Mouse (Mus musculus) CH12.LX (cell line): ENCODE measurements around the gene Trdmt1. TPM values are rescaled to one million over a fixed set of nuclear protein-coding genes. Genes with fewer than 3 reads are reported as not detected.

Experiments
- DNase-seq: peaks from one replicate; pipeline ENCODE4 v3.0.0-alpha.2; 2013; ENCODE audit errors: extremely low read depth
- H3K27ac ChIP-seq: 2 replicates; pipeline ENCODE4 v1.5.1; 2012; ENCODE audit warnings: low read depth, mild to moderate bottlenecking, control low read depth, moderate library complexity; ENCODE audit not compliant: insufficient read depth
- H3K27me3 ChIP-seq: replicated peaks from 2 replicates; pipeline ENCODE3; 2012; ENCODE audit warnings: inconsistent platforms
- H3K36me3 ChIP-seq, 2 experiments: replicated peaks in 1 of 2; 2 replicates each; pipeline versions ENCODE3 to v1.6.1; 2012; ENCODE audit warnings: inconsistent platforms in 1 of 2, low read length in 1 of 2, mild to moderate bottlenecking in 1 of 2, mixed read lengths in 1 of 2, moderate library complexity in 1 of 2; ENCODE audit not compliant: control insufficient read depth in 1 of 2, insufficient read depth in 1 of 2
- H3K4me1 ChIP-seq, 2 experiments: 2 replicates each; pipeline ENCODE4 v1.6.1; 2012; ENCODE audit warnings: inconsistent platforms in 1 of 2, moderate library complexity in 1 of 2; ENCODE audit not compliant: insufficient read depth in 2 of 2, control insufficient read depth in 1 of 2
- H3K4me2 ChIP-seq: 2 replicates; pipeline ENCODE4 v1.6.1; 2012; ENCODE audit warnings: low read depth, mild to moderate bottlenecking, control low read depth; ENCODE audit not compliant: poor library complexity, insufficient read depth, severe bottlenecking
- H3K4me3 ChIP-seq, 3 experiments: fragments of 150-350 bp in 1 of 3; sonication (generic) in 1 of 3; replicated peaks in 1 of 3; 2 replicates each; pipeline versions ENCODE3 to v1.5.1; 2011 to 2012; ENCODE audit warnings: low read depth in 2 of 3, low read length in 2 of 3, mild to moderate bottlenecking in 2 of 3, moderate library complexity in 2 of 3, control low read depth in 1 of 3, improper control_type of control experiment in 1 of 3, inconsistent platforms in 1 of 3, mixed read lengths in 1 of 3; ENCODE audit not compliant: poor library complexity in 1 of 3
- H3K79me2 ChIP-seq: replicated peaks from 2 replicates; pipeline ENCODE4 v1.6.1; 2012; ENCODE audit warnings: mild to moderate bottlenecking, moderate library complexity; ENCODE audit not compliant: control insufficient read depth, poor library complexity, insufficient read depth, severe bottlenecking; ENCODE audit errors: extremely low read depth
- H3K9ac ChIP-seq: 2 replicates; pipeline ENCODE4 v1.6.1; 2012; ENCODE audit warnings: low read depth, mild to moderate bottlenecking, control low read depth, moderate library complexity; ENCODE audit not compliant: insufficient read depth
- H3K9me3 ChIP-seq: replicated peaks from 2 replicates; pipeline ENCODE3; 2012; ENCODE audit warnings: low read length, inconsistent platforms, mixed read lengths
- BHLHE40 ChIP-seq: IDR thresholded peaks from 2 replicates; pipeline ENCODE4 v1.6.1; 2011; ENCODE audit warnings: mild to moderate bottlenecking, low read depth, low read length, improper control_type of control experiment
- CHD1 ChIP-seq: IDR thresholded peaks from 2 replicates; pipeline ENCODE4 v1.6.1; 2012; ENCODE audit warnings: low read depth, low read length, improper control_type of control experiment, inconsistent platforms
- CHD2 ChIP-seq: IDR thresholded peaks from 2 replicates; pipeline ENCODE4 v1.6.1; 2011; ENCODE audit warnings: low read length, improper control_type of control experiment
- CTCF ChIP-seq, 2 experiments: IDR thresholded peaks in 1 of 2; conservative IDR thresholded peaks in 1 of 2; 2 replicates each; pipeline ENCODE4 v1.5.1; 2011 to 2012; ENCODE audit warnings: low read depth in 2 of 2, low read length in 2 of 2, improper control_type of control experiment in 1 of 2, inconsistent platforms in 1 of 2, mild to moderate bottlenecking in 1 of 2, moderate library complexity in 1 of 2
- E2F4 ChIP-seq: IDR thresholded peaks from 2 replicates; pipeline ENCODE4 v1.6.1; 2011; ENCODE audit warnings: low read depth, low read length, improper control_type of control experiment; ENCODE audit not compliant: insufficient replicate concordance
- ELF1 ChIP-seq: IDR thresholded peaks from 2 replicates; pipeline ENCODE4 v1.6.1; 2014; ENCODE audit warnings: low read depth, mild to moderate bottlenecking, inconsistent platforms, low read length, improper control_type of control experiment
- EP300 ChIP-seq: IDR thresholded peaks from 2 replicates; pipeline ENCODE4 v1.6.1; 2011; ENCODE audit warnings: low read length, improper control_type of control experiment
- ETS1 ChIP-seq: conservative IDR thresholded peaks from 2 replicates; pipeline ENCODE4 v1.6.1; 2012; ENCODE audit warnings: low read depth, mild to moderate bottlenecking, inconsistent platforms, low read length, improper control_type of control experiment, moderate library complexity
- GABPA ChIP-seq: IDR thresholded peaks from 2 replicates; pipeline ENCODE4 v1.6.1; 2012; ENCODE audit warnings: low read depth, low read length, improper control_type of control experiment, inconsistent platforms; ENCODE audit not compliant: insufficient replicate concordance
- KAT2A ChIP-seq: IDR thresholded peaks from 2 replicates; pipeline ENCODE4 v1.6.1; 2012; ENCODE audit warnings: low read length, improper control_type of control experiment, inconsistent platforms; ENCODE audit not compliant: insufficient replicate concordance
- MAFK ChIP-seq: IDR thresholded peaks from 2 replicates; pipeline ENCODE4 v1.6.1; 2011; ENCODE audit warnings: low read length, improper control_type of control experiment; ENCODE audit not compliant: insufficient replicate concordance
- MAX ChIP-seq: IDR thresholded peaks from 2 replicates; pipeline ENCODE4 v1.6.1; 2011; ENCODE audit warnings: low read length, improper control_type of control experiment
- MXI1 ChIP-seq: IDR thresholded peaks from 2 replicates; pipeline ENCODE4 v1.6.1; 2011; ENCODE audit warnings: mild to moderate bottlenecking, low read depth, low read length, improper control_type of control experiment
- MYC ChIP-seq: IDR thresholded peaks from 2 replicates; pipeline ENCODE4 v1.6.1; 2011; ENCODE audit warnings: low read depth, mild to moderate bottlenecking, improper control_type of control experiment, low read length
- NELFE ChIP-seq: IDR thresholded peaks from 2 replicates; pipeline ENCODE4 v1.6.1; 2011; ENCODE audit warnings: low read depth, low read length, improper control_type of control experiment
- NRF1 ChIP-seq: IDR thresholded peaks from 2 replicates; pipeline ENCODE4 v1.6.1; 2014; ENCODE audit warnings: low read depth, mild to moderate bottlenecking, inconsistent platforms, low read length, improper control_type of control experiment, moderate library complexity
- POLR2AphosphoS2 ChIP-seq: IDR thresholded peaks from 2 replicates; pipeline ENCODE4 v1.6.1; 2011; ENCODE audit warnings: low read depth, low read length, improper control_type of control experiment
- RCOR1 ChIP-seq: conservative IDR thresholded peaks from 2 replicates; pipeline ENCODE4 v1.6.1; 2012; ENCODE audit warnings: low read depth, mild to moderate bottlenecking, inconsistent platforms, low read length, improper control_type of control experiment
- TBP ChIP-seq: conservative IDR thresholded peaks from 2 replicates; pipeline ENCODE4 v1.6.1; 2011; ENCODE audit warnings: low read depth, low read length, improper control_type of control experiment
- USF1 ChIP-seq: IDR thresholded peaks from 2 replicates; pipeline ENCODE4 v1.6.1; 2014; ENCODE audit warnings: low read depth, mild to moderate bottlenecking, inconsistent platforms, low read length, improper control_type of control experiment
- USF2 ChIP-seq: conservative IDR thresholded peaks from 2 replicates; pipeline ENCODE4 v1.6.1; 2011; ENCODE audit warnings: low read depth, low read length, improper control_type of control experiment
- ZC3H11A ChIP-seq: IDR thresholded peaks from 2 replicates; pipeline ENCODE4 v1.6.1; 2012; ENCODE audit warnings: low read depth, mild to moderate bottlenecking, inconsistent platforms, low read length, improper control_type of control experiment
- ZNF384 ChIP-seq: IDR thresholded peaks from 2 replicates; pipeline ENCODE4 v1.6.1; 2012; ENCODE audit warnings: low read depth, low read length, improper control_type of control experiment, inconsistent platforms
- dilution Hi-C: fragments of 300-500 bp; cut with MboI; formaldehyde crosslinking; loops from 2 replicates; pipeline ENCODE4 v1.14.3; 2020; ENCODE audit warnings: low sequenced_read_pairs; ENCODE audit not compliant: extremely low pct_unique_long_range_greater_than_20kb, extremely low pct_ligation_motif_present
- in situ Hi-C: fragments of 300-500 bp; cut with MboI; formaldehyde crosslinking; loops from 3 replicates; pipeline ENCODE4 v1.14.3; 2019; ENCODE audit warnings: low sequenced_read_pairs, low pct_ligation_motif_present, low pct_unique_long_range_greater_than_20kb, mixed read lengths
- polyA plus RNA-seq: library from polyadenylated mRNA; unstranded; fragments of >175 nt; gene quantifications from 2 replicates; pipeline ENCODE4 v1.2.1, GENCODE M21; 2012; ENCODE audit warnings: low read depth; ENCODE audit not compliant: insufficient read length
- total RNA-seq, 2 experiments: library from RNA; depleted of rRNA; stranded (reverse); fragments of 300-350 nt in 1 of 2; fragments of >200 nt in 1 of 2; gene quantifications; 2 replicates each; pipeline ENCODE4 v1.2.3; 2012 to 2014

The Trdmt1 gene
- total and polyA plus RNA-seq, 3 experiments, result 8.8 to 29.8 (median 11.2) TPM

GRCm38 (mm10) chr2:13559303-13559702 lies 14.8 kb upstream of the Trdmt1 start:
- H3K27me3 ChIP-seq, result no peaks in the 10 kb centered on the region
- DNase-seq, result no peak
- TF ChIP-seq CTCF (conservative IDR thresholded peaks at IDR 0.05 in 1 of 2, IDR thresholded peaks at IDR 0.05 in 1 of 2; ENCODE audit: low read depth in 2 of 2, low read length in 2 of 2) (no peak), MYC (no peak)
- H3K4me1 ChIP-seq, result peaks cover 11 to 36% of the 10 kb centered on the region in 2 experiments
- dilution Hi-C loops, result no loop called here
- no peak overlapping the region for H3K4me3 ChIP-seq
- in situ Hi-C loops, result no loop called here
- no peaks in the 10 kb centered on the region for H3K9me3 ChIP-seq
- H3K79me2 ChIP-seq, result no peaks in the 10 kb centered on the region
- no peak overlapping the region for H3K4me2 ChIP-seq
- H3K27ac ChIP-seq, result no peak overlapping the region
- no peak overlapping the region for H3K9ac ChIP-seq
- H3K36me3 ChIP-seq, result no peaks in the 10 kb centered on the region

DNA sequence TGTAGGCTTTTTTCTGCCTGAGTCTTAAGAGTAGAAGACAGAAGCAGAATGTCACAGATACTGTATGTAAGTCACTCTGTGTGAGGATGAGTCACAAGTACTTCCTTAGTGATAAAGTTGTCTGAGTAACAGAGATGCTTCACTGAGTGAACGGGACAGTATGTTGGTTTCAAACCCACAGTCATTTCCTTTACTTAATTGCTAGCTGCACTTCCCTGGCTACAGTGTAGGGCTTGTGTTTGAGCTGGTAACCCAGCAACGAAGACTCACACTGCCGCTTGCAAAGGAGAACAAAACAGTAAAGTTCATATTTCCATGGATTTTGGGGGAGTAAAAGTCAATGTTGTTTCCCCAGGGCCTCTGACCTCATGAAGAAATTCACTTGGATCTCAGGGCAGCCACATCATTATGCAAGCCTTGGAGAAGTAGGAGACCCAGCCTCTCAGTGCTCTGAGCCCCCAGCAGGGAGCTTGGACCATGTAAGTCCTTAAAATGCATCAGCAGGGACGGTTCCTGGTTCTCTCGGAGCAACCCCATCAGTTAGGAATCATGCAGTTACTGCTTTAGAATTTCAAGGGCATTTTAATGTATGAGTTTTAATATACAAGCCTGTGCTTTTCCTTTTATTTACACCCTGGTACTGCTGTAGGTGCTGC lies 14.3 kb upstream of the Trdmt1 start:
- no peaks in the 10 kb centered on the region for H3K9me3 ChIP-seq
- no peak overlapping the region for H3K27ac ChIP-seq
- H3K79me2 ChIP-seq, result no peaks in the 10 kb centered on the region
- H3K27me3 ChIP-seq, result no peaks in the 10 kb centered on the region
- dilution Hi-C loops, result no loop called here
- peak overlapping the region; percentile 36; the same call in 1 of the 2 replicates for H3K4me2 ChIP-seq
- in situ Hi-C loops, result no loop called here
- no peak overlapping the region for H3K9ac ChIP-seq
- peak; percentile 84 for DNase-seq
- no peaks in the 10 kb centered on the region for H3K36me3 ChIP-seq
- TF ChIP-seq ETS1, result 0 out of 2 replicates have a peak, but pooled peaks have one; percentile 22
- no peak for TF ChIP-seq USF1
- peak; percentile 44; the same call in 1 of the 2 replicates for TF ChIP-seq EP300
- TF ChIP-seq BHLHE40, result peak; percentile 35; the same call in 1 of the 2 replicates
- no peak for TF ChIP-seq ELF1
- no peak for TF ChIP-seq MAX
- no peak overlapping the region for H3K4me3 ChIP-seq
- peaks cover 11 to 36% of the 10 kb centered on the region in 2 experiments for H3K4me1 ChIP-seq

DNA sequence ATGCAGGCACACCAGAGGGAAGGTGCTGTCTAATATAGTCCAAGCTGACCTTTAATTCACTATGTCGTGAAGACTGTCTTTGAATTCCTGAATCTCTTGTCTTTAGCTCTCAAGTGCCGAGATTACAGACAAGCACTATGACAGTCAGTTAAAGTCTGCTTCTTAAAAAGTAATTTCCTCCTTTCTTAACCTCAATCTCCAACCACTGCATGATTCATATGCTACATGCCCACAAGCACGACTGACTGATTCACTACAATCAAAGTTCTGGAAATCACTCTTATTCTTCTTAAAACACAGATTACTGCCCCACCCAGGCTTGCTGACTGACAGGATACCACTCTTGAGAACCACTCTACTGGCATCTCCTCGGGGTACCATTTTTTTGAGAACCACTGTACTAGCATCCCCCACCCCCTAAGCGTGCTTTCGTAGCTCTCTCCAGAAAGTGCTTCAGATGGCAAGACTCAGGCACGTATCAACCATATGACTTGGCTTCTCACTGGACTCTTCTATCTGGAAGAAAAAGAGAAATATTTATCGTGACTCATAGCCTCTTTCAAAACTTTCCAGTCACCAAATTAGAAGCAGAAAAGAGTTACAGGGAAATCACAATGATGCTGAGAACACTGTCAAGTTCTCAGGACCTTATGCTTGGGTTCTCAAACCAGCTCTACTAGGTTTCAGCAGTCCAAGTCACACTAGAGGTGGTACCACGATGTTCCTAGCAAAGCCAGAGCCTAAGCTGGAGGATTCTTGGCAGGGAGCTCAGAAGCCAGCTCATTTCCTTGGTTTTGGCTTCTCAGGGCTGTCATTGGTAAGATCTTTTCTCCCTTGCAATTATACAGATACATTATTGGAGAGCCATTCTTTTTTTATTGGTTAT lies 12.9 kb upstream of the Trdmt1 start:
- no peaks in the 10 kb centered on the region for H3K36me3 ChIP-seq
- no peak overlapping the region for H3K4me2 ChIP-seq
- dilution Hi-C loops, result no loop called here
- H3K79me2 ChIP-seq, result no peaks in the 10 kb centered on the region
- H3K9ac ChIP-seq, result no peak overlapping the region
- no peak for TF ChIP-seq E2F4
- TF ChIP-seq NELFE, result no peak
- no peak for TF ChIP-seq NRF1
- TF ChIP-seq RCOR1, result no peak
- TF ChIP-seq ELF1, result no peak
- no peak for TF ChIP-seq ZC3H11A
- TF ChIP-seq KAT2A, result no peak
- no peak for TF ChIP-seq POLR2AphosphoS2
- TF ChIP-seq TBP, result no peak
- TF ChIP-seq CHD2, result no peak
- TF ChIP-seq MXI1, result no peak
- TF ChIP-seq USF2, result no peak
- TF ChIP-seq CHD1, result no peak
- TF ChIP-seq CTCF (conservative IDR thresholded peaks at IDR 0.05 in 1 of 2, IDR thresholded peaks at IDR 0.05 in 1 of 2; ENCODE audit: low read depth in 2 of 2, low read length in 2 of 2), result no peak
- TF ChIP-seq MAFK, result no peak
- no peak for TF ChIP-seq MYC
- TF ChIP-seq ZNF384, result no peak
- no peak for TF ChIP-seq GABPA
- no peak overlapping the region for H3K4me3 ChIP-seq
- peaks cover 11 to 40% of the 10 kb centered on the region in 2 experiments for H3K4me1 ChIP-seq
- no peaks in the 10 kb centered on the region for H3K9me3 ChIP-seq
- H3K27me3 ChIP-seq, result no peaks in the 10 kb centered on the region
- DNase-seq, result no peak
- H3K27ac ChIP-seq, result no peak overlapping the region
- in situ Hi-C loops, result no loop called here
